Mouse (Mus musculus): ENCODE measurements at regions not wholly inside any gene's neighbourhood (a gene's known extent, or its start where the extent isn't known, plus 50 kb on each side); places are given as distances from the start of the nearest gene placed in this dataset.

GRCm38 (mm10) chrX:108561977-108562376 lies 102.7 kb downstream of the Gm379 start:
- TF ChIP-seq POLR2A (IDR thresholded peaks at IDR 0.05; ENCODE audit: borderline replicate concordance, extremely low read depth, low read depth, low read length) = no peak
- no peak for TF ChIP-seq CTCF (IDR thresholded peaks at IDR 0.05; ENCODE audit: insufficient read depth, low read length)

Data from lung, adult 2 months (tissue).